Mouse (Mus musculus): ENCODE data around the gene Ubl4b. TPM values are rescaled to one million over a fixed set of nuclear protein-coding genes. Genes with fewer than 3 reads are reported as not detected.

The Ubl4b gene
- polyA plus RNA-seq, 1 experiment: not detected

GRCm38 (mm10) chr3:107511416-107511815 is 43.5 kb downstream of the Ubl4b start:
- Histone ChIP-seq H3K4me3 (ENCODE audit: low read depth, low read length) (no peak overlapping the region), H3K36me3 (ENCODE audit: control insufficient read depth, insufficient read depth, low read length) (no peaks in the 10 kb centered on the region), H3K27me3 (ENCODE audit: control insufficient read depth, insufficient read depth, low read length) (no peaks in the 10 kb centered on the region; the same call in none of the 2 replicates), H3K27ac (ENCODE audit: insufficient read depth, low read depth, low read length) (no peak overlapping the region), H3K4me1 (ENCODE audit: control insufficient read depth, insufficient read depth, insufficient read length, low read length) (no peaks in the 10 kb centered on the region)
- TF ChIP-seq POLR2A (IDR thresholded peaks at IDR 0.05; ENCODE audit: low read depth, low read length): no peak
- 83% methylated on average over 3 of the region's 3 CpGs for WGBS

- TF ChIP-seq POLR2A (IDR thresholded peaks at IDR 0.05; ENCODE audit: low read depth, low read length) (no peak), CTCF (IDR thresholded peaks at IDR 0.05; ENCODE audit: extremely low read depth, insufficient read length, insufficient replicate concordance, low read depth, low read length) (no peak)
- H3K4me1 ChIP-seq (ENCODE audit: control insufficient read depth, insufficient read depth, insufficient read length, low read length): no peaks in the 10 kb centered on the region
- H3K27me3 ChIP-seq (ENCODE audit: control insufficient read depth, insufficient read depth, low read length): no peaks in the 10 kb centered on the region; the same call in 1 of the 2 replicates
- no peak overlapping the region for H3K27ac ChIP-seq (ENCODE audit: insufficient read depth, low read depth, low read length)
- no peaks in the 10 kb centered on the region for H3K36me3 ChIP-seq (ENCODE audit: control insufficient read depth, insufficient read depth, low read length)
- 50% methylated on average over 8 of the region's 8 CpGs for WGBS
- no peak overlapping the region for H3K4me3 ChIP-seq (ENCODE audit: low read depth, low read length)
These were observed 46.2 kb downstream of the Ubl4b start for GRCm38 (mm10) chr3:107508696-107509095.

- no peak overlapping the region for H3K4me3 ChIP-seq (ENCODE audit: low read depth, low read length)
- 80% methylated on average over 9 of the region's 9 CpGs for WGBS
- TF ChIP-seq CTCF (IDR thresholded peaks at IDR 0.05; ENCODE audit: extremely low read depth, insufficient read length, insufficient replicate concordance, low read depth, low read length) (no peak), POLR2A (IDR thresholded peaks at IDR 0.05; ENCODE audit: low read depth, low read length) (no peak)
- no peak overlapping the region for H3K27ac ChIP-seq (ENCODE audit: insufficient read depth, low read depth, low read length)
- no peaks in the 10 kb centered on the region for H3K4me1 ChIP-seq (ENCODE audit: control insufficient read depth, insufficient read depth, insufficient read length, low read length)
- no peaks in the 10 kb centered on the region; the same call in 1 of the 2 replicates for H3K27me3 ChIP-seq (ENCODE audit: control insufficient read depth, insufficient read depth, low read length)
- H3K36me3 ChIP-seq (ENCODE audit: control insufficient read depth, insufficient read depth, low read length): no peaks in the 10 kb centered on the region
These were observed 46.9 kb downstream of the Ubl4b start for GRCm38 (mm10) chr3:107507966-107508365.

DNA sequence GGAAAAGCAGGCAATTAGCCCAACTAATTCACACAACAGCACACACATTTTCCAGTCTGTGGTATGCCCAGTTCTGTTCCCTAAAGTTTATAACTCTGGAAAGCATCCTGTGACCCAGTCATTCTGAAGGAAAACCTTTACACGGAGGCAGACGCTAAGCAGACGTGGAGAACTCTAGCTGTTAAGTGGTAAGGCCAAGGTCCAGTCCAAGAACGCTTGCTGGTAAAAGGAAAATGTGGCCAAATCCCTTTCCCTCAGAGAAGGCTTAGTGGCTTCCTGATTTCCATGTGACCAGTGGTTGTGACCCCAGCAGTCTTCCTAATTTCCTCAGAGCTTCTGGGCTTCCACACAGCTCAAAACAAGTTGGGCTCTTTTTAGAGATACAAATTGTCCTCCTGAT is 48.3 kb downstream of the Ubl4b start:
- no peak for TF ChIP-seq CTCF (IDR thresholded peaks at IDR 0.05; ENCODE audit: extremely low read depth, insufficient read length, insufficient replicate concordance, low read depth, low read length)
- TF ChIP-seq POLR2A (IDR thresholded peaks at IDR 0.05; ENCODE audit: low read depth, low read length): no peak
- no peaks in the 10 kb centered on the region for H3K4me1 ChIP-seq (ENCODE audit: control insufficient read depth, insufficient read depth, insufficient read length, low read length)
- 18% methylated on average over 4 of the region's 4 CpGs for WGBS
- H3K36me3 ChIP-seq (ENCODE audit: control insufficient read depth, insufficient read depth, low read length): no peaks in the 10 kb centered on the region
- no peaks in the 10 kb centered on the region for H3K27me3 ChIP-seq (ENCODE audit: control insufficient read depth, insufficient read depth, low read length)
- H3K27ac ChIP-seq (ENCODE audit: insufficient read depth, low read depth, low read length): no peak overlapping the region
- H3K4me3 ChIP-seq (ENCODE audit: low read depth, low read length): no peak overlapping the region

- no peak overlapping the region for H3K4me3 ChIP-seq (ENCODE audit: low read depth, low read length)
- no peaks in the 10 kb centered on the region for H3K27me3 ChIP-seq (ENCODE audit: control insufficient read depth, insufficient read depth, low read length)
- no peaks in the 10 kb centered on the region for H3K36me3 ChIP-seq (ENCODE audit: control insufficient read depth, insufficient read depth, low read length)
- TF ChIP-seq CTCF (IDR thresholded peaks at IDR 0.05; ENCODE audit: extremely low read depth, insufficient read length, insufficient replicate concordance, low read depth, low read length) (no peak), POLR2A (IDR thresholded peaks at IDR 0.05; ENCODE audit: low read depth, low read length) (no peak)
- 68% methylated on average over 4 of the region's 4 CpGs for WGBS
- H3K4me1 ChIP-seq (ENCODE audit: control insufficient read depth, insufficient read depth, insufficient read length, low read length): no peaks in the 10 kb centered on the region
- no peak overlapping the region for H3K27ac ChIP-seq (ENCODE audit: insufficient read depth, low read depth, low read length)
These were observed 49.2 kb downstream of the Ubl4b start for GRCm38 (mm10) chr3:107505464-107506367.

DNA sequence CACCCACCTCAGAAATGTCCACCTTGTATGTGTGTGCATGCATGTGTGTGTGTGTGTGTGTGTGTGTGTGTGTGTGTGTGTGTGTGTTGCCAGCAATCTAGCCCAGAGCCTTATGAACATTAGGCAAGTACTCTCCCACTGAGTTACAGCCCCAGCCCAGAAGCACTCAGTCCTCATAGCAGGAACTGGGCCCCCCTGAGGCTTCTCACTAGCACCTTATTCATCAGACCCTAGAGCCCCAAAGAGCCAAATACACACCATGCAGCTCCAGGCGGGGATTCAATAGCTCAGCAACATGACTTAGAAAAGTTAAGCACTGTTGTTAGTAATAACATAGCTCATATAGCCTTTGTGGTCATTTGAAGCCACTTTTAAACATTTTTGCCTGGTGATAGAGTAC is 50.3 kb downstream of the Ubl4b start:
- Histone ChIP-seq H3K4me3 (ENCODE audit: low read depth, low read length) (no peak overlapping the region), H3K27ac (ENCODE audit: insufficient read depth, low read depth, low read length) (no peak overlapping the region), H3K27me3 (ENCODE audit: control insufficient read depth, insufficient read depth, low read length) (no peaks in the 10 kb centered on the region), H3K36me3 (ENCODE audit: control insufficient read depth, insufficient read depth, low read length) (no peaks in the 10 kb centered on the region), H3K4me1 (ENCODE audit: control insufficient read depth, insufficient read depth, insufficient read length, low read length) (no peaks in the 10 kb centered on the region)
- TF ChIP-seq CTCF (IDR thresholded peaks at IDR 0.05; ENCODE audit: extremely low read depth, insufficient read length, insufficient replicate concordance, low read depth, low read length): no peak
- no peak for TF ChIP-seq POLR2A (IDR thresholded peaks at IDR 0.05; ENCODE audit: low read depth, low read length)
- WGBS: 50% methylated on average over 1 of the region's 1 CpGs

- H3K36me3 ChIP-seq (ENCODE audit: control insufficient read depth, insufficient read depth, low read length): no peaks in the 10 kb centered on the region
- H3K4me1 ChIP-seq (ENCODE audit: control insufficient read depth, insufficient read depth, insufficient read length, low read length): no peaks in the 10 kb centered on the region
- TF ChIP-seq CTCF (IDR thresholded peaks at IDR 0.05; ENCODE audit: extremely low read depth, insufficient read length, insufficient replicate concordance, low read depth, low read length) (no peak), POLR2A (IDR thresholded peaks at IDR 0.05; ENCODE audit: low read depth, low read length) (no peak)
- H3K4me3 ChIP-seq (ENCODE audit: low read depth, low read length): no peak overlapping the region
- no peak overlapping the region for H3K27ac ChIP-seq (ENCODE audit: insufficient read depth, low read depth, low read length)
- 71% methylated on average over 2 of the region's 2 CpGs for WGBS
- H3K27me3 ChIP-seq (ENCODE audit: control insufficient read depth, insufficient read depth, low read length): no peaks in the 10 kb centered on the region
These were observed 51.2 kb downstream of the Ubl4b start for GRCm38 (mm10) chr3:107503716-107504115.

Other genes starting within 250 kb of the Ubl4b start
- 2.7 and 5.6 TPM in 2 replicates for gene Rbm15, start 221.4 kb downstream of the Ubl4b start, polyA plus RNA-seq (2012; rRNA removed)
- gene Kcnc4, start 95.5 kb downstream of the Ubl4b start, polyA plus RNA-seq (2012; rRNA removed): 0.19 and 0.25 TPM in 2 replicates
- gene Slc6a17, start 37.1 kb downstream of the Ubl4b start, polyA plus RNA-seq (2012; rRNA removed): 1.6 and 2.5 TPM in 2 replicates
- not detected in 2 replicates for gene Alx3, start 40.0 kb upstream of the Ubl4b start, polyA plus RNA-seq (2012; rRNA removed)
- gene Gm10961, start 76.2 kb upstream of the Ubl4b start, polyA plus RNA-seq (2012; rRNA removed): not detected in 2 replicates
- gene Strip1, start 76.6 kb upstream of the Ubl4b start, polyA plus RNA-seq (2012; rRNA removed): 26.0 and 46.9 TPM in 2 replicates
- 31.6 and 34.9 TPM in 2 replicates for gene Ahcyl1, start 141.5 kb upstream of the Ubl4b start, polyA plus RNA-seq (2012; rRNA removed)
- 7.7 and 9.7 TPM in 2 replicates for gene Csf1, start 205.4 kb upstream of the Ubl4b start, polyA plus RNA-seq (2012; rRNA removed)